Mouse (Mus musculus) kidney, embryonic 15.5 days (tissue): ENCODE measurements at regions not wholly inside any gene's neighbourhood (a gene's known extent, or its start where the extent isn't known, plus 50 kb on each side); places are given as distances from the start of the nearest gene placed in this dataset.

Source experiments
- ATAC-seq: fragments of 200-750 bp; cut with Nextera tagmentation; replicated peaks from 2 replicates; pipeline ENCODE4 v1.8.0; 2017; ENCODE audit warnings: moderate TSS enrichment; ENCODE audit not compliant: low FRiP score
- H3K27ac ChIP-seq: fragments of 300-500 bp; sonication (generic); 2 replicates; pipeline ENCODE4 v1.5.1; 2015; ENCODE audit warnings: mild to moderate bottlenecking, inconsistent platforms
- H3K27me3 ChIP-seq: fragments of 300-500 bp; sonication (generic); 2 replicates; pipeline ENCODE4 v1.6.1; 2015; ENCODE audit warnings: inconsistent platforms
- H3K36me3 ChIP-seq: fragments of 300-500 bp; sonication (generic); 2 replicates; pipeline ENCODE4 v1.6.1; 2015; ENCODE audit warnings: inconsistent platforms
- H3K4me1 ChIP-seq: fragments of 300-500 bp; sonication (generic); 2 replicates; pipeline ENCODE4 v1.6.1; 2015; ENCODE audit warnings: inconsistent platforms
- H3K4me2 ChIP-seq: fragments of 300-500 bp; sonication (generic); 2 replicates; pipeline ENCODE4 v1.6.1; 2015; ENCODE audit warnings: moderate library complexity, mild to moderate bottlenecking, inconsistent platforms
- H3K4me3 ChIP-seq: fragments of 300-500 bp; sonication (generic); replicated peaks from 2 replicates; pipeline ENCODE4 v1.5.1; 2015; ENCODE audit warnings: mild to moderate bottlenecking, inconsistent platforms
- H3K9ac ChIP-seq: fragments of 300-500 bp; sonication (generic); 2 replicates; pipeline ENCODE4 v1.6.1; 2015; ENCODE audit warnings: mild to moderate bottlenecking, inconsistent platforms
- H3K9me3 ChIP-seq: fragments of 300-500 bp; sonication (generic); replicated peaks from 2 replicates; pipeline ENCODE4 v1.6.1; 2016; ENCODE audit warnings: inconsistent platforms
- WGBS: fragments of 180-500 bp; shearing (Covaris S2); methylation state at CpG from one replicate; pipeline ENCODE4 v1.1.7; 2015; ENCODE audit warnings: mixed read lengths; 5-methylcytosine and 5-hydroxymethylcytosine counted together

DNA sequence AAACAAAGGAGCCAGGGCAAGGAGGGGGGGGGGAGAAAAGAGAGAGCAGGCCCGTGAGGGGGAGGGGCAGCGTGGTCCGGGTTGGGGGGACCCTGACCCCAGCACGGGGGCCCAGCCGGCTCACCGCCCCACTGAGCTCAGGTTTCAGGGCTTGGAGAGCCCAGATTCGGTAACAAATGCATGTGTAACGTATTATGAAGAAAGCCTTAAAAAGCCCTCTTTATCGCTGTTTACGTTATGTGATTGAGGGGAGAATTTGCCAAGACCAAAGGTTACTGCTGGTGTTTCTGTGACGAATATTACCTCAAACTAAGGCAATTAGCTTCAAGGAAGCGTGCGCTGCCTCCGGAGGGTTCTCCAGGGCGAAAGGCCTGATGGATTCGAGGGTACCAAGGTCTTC lies 54.2 kb downstream of the Barx1 start:
- ATAC-seq, result no peak
- no peak overlapping the region for H3K27ac ChIP-seq
- no peaks in the 10 kb centered on the region for H3K27me3 ChIP-seq
- no peak overlapping the region for H3K4me3 ChIP-seq
- no peaks in the 10 kb centered on the region for H3K9me3 ChIP-seq
- no peak overlapping the region for H3K9ac ChIP-seq
- no peak overlapping the region for H3K4me2 ChIP-seq
- H3K36me3 ChIP-seq, result no peaks in the 10 kb centered on the region
- WGBS, result 35% methylated on average over 16 of the region's 16 CpGs
- H3K4me1 ChIP-seq, result peaks cover 5% of the 10 kb centered on the region

DNA sequence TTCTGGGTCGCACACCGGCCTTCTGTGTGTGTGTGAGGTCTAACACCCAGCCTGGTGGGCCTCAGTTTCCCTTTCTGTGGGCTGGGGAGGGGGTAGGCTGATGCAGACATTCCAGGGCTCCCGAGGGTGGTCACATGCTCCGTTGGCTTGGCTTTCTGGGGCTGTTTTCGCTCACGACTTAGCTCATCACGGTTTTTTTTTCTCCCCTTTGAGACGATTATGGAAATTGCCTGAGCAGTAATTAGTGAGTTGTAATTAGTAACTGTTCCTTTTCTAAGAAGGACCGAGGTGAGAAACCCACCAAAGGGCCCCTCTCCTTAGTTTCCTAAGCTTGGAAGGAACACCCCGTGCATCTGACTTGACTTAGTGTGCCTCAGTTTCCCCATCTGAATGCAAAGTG lies 54.7 kb downstream of the Barx1 start:
- Histone ChIP-seq H3K27ac (no peak overlapping the region), H3K27me3 (no peaks in the 10 kb centered on the region), H3K4me1 (peaks cover 5% of the 10 kb centered on the region), H3K9ac (no peak overlapping the region), H3K4me2 (no peak overlapping the region), H3K9me3 (no peaks in the 10 kb centered on the region), H3K36me3 (no peaks in the 10 kb centered on the region), H3K4me3 (no peak overlapping the region)
- no peak for ATAC-seq
- 66% methylated on average over 10 of the region's 10 CpGs for WGBS

DNA sequence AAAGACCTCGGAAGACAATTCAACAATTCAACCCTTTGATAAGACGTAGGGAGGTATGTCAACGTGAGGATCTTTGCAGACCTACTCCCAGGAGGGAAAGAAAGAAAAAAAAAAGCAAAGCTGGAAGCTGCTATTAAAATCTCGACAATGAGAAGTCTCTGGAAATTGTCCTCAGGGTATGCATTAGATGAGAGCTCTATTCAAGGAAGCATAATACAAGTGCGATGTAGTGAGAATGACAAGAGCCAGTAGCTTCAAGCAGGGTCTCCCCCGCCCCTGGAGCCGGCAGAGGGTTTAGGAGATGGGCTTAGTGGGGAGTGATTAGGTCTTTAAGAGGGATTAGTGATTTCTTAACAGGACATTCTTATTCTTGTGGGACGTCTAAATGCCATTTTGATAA lies 60.9 kb downstream of the Barx1 start:
- peaks cover 20% of the 10 kb centered on the region for H3K27me3 ChIP-seq
- WGBS, result 58% methylated on average over 8 of the region's 8 CpGs
- no peak overlapping the region for H3K4me3 ChIP-seq
- H3K27ac ChIP-seq, result no peak overlapping the region
- no peaks in the 10 kb centered on the region for H3K9me3 ChIP-seq
- ATAC-seq, result no peak
- H3K9ac ChIP-seq, result no peak overlapping the region
- H3K4me2 ChIP-seq, result no peak overlapping the region
- H3K36me3 ChIP-seq, result no peaks in the 10 kb centered on the region
- H3K4me1 ChIP-seq, result no peaks in the 10 kb centered on the region

DNA sequence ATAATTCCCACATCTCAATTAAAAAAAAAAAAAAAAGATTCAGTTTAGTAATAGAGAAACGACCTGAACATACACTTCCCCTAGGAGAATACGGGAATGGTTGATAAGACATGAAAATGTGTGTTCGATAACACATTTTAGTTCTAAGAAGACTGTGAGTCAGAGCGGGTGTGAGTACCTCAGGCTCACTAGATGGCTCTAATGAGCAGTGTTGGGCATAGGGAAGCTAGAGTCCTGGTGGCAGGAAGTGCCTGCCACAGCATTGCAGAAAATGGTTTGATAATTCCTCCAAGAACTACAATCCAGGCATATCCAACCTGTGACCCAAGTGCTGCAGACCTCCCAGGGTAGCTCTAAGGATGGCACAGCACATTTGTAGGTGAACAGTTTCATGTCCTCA lies 63.6 kb downstream of the Barx1 start:
- ATAC-seq, result no peak
- H3K9ac ChIP-seq, result no peak overlapping the region
- H3K36me3 ChIP-seq, result no peaks in the 10 kb centered on the region
- peaks cover 7% of the 10 kb centered on the region for H3K4me1 ChIP-seq
- no peaks in the 10 kb centered on the region for H3K9me3 ChIP-seq
- no peak overlapping the region for H3K4me2 ChIP-seq
- H3K27me3 ChIP-seq, result peaks cover 47% of the 10 kb centered on the region
- H3K27ac ChIP-seq, result no peak overlapping the region
- H3K4me3 ChIP-seq, result no peak overlapping the region
- WGBS, result 56% methylated on average over 4 of the region's 4 CpGs

DNA sequence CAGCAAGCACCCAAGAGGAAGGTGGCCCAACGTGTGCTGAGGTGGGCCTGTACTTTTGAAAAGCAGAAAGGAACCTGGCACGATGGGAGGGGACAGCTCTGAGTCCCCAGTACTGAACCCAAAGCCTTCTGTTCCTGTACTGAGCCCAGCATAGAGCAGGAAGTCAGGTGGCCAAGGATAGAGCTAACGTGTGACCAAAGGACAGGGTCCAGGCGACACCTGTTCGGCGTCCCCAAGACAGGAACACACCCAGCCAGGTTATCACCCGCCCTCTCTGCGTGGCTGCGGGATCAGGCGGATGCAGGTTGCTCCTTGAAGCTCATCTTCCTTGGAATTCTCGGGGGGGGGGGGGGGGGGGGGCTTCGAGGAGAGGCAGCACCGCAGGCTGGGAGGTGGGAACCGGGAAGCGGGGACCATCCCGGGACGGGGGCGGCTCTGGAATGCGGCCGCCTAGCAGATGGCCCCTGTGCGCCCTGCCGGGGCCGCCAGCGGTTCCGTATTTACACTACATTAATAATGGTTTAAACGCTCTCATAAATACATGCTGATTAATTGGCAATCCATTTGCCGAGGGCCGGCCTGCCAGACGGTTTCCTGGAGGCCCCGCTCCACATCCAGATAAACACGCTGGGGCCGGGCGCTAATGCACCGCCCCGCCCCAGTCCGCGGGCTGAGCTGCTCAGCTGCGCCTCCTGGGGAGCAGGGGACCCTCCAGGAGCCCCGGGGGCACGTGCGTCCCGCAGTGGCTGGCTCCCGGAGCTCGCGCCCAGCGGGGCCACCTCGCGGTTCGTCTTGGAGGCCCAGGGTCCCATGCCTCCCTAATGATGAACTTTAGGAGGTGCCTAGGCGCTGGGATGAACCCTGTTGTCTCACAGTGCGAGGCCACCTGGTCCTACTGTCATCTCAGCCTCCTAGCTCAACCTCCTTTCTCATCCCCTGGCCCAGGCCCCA lies 68.5 kb downstream of the Barx1 start:
- Histone ChIP-seq H3K27me3 (peaks cover 88% of the 10 kb centered on the region), H3K4me3 (peak overlapping the region; percentile 40), H3K27ac (no peak overlapping the region), H3K36me3 (no peaks in the 10 kb centered on the region), H3K4me1 (peaks cover 23% of the 10 kb centered on the region), H3K9ac (no peak overlapping the region; the same call in 1 of the 2 replicates), H3K9me3 (no peaks in the 10 kb centered on the region), H3K4me2 (peak overlapping the region; percentile 68)
- WGBS, result 2% methylated on average over 41 of the region's 51 CpGs
- ATAC-seq, result peak; percentile 66

DNA sequence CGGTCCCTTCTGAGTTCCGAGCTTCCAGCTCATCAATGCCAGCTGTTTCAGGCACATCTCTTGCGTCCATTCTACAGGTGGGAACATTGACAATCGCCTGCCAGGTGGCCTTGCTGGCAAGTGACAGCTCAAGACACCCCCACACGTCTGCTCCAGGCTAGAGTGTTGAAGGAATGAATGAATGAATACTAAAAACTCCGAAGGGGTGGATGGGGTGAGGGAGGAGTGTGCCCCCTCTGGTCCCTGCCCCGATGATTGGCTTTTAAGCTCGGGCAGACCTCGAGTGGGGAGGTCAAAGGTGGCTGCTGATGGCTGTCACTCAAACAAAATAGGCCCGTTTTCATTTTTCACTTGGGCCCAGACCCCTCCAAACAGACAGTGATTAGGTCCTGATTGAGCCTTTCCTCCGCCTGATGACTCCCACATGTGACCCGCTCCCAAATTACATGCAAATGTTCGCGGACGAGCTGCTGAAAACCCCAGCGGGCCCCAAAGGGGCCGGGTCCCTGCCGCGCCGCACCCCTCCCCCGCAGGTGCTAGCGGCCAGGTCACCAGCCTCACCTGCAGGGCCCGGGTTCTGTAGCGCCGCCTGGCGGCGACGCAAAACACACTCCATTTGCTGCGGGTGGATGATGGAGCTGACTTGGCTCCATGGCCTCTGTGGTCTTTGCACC lies 69.5 kb downstream of the Barx1 start:
- 3% methylated on average over 29 of the region's 29 CpGs for WGBS

DNA sequence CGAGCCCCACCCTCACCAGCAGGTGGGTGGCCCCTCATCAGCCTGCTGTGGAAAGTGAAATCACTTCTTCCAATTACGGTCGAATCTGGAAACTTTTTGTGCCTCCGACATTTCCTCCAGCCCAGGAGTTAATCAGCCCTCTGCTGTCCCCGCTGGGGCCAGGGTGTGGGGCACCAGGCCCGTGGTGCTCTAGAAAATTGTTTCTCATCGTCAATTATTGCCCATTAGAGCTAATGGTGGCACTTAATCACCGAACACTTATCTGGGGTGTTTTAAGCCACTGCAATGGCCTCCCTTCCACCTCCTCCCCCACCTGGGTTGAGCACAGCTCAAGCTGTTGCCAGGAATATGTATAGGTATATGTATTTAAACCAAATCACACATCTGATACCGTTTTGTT lies 72.2 kb downstream of the Barx1 start:
- H3K4me2 ChIP-seq, result no peak overlapping the region
- ATAC-seq, result no peak

More for the DNA sequence above, 69.5 kb downstream of the Barx1 start:
- H3K36me3 ChIP-seq, result no peaks in the 10 kb centered on the region
- peaks cover 23% of the 10 kb centered on the region for H3K4me1 ChIP-seq
- no peak; the same call in 1 of the 2 replicates for ATAC-seq
- no peak overlapping the region for H3K9ac ChIP-seq
- no peaks in the 10 kb centered on the region for H3K9me3 ChIP-seq
- peaks cover 78% of the 10 kb centered on the region for H3K27me3 ChIP-seq
- H3K4me3 ChIP-seq, result peak overlapping the region; percentile 40; the same call in 1 of the 2 replicates
- H3K27ac ChIP-seq, result no peak overlapping the region
- H3K4me2 ChIP-seq, result peak overlapping the region; percentile 68

DNA sequence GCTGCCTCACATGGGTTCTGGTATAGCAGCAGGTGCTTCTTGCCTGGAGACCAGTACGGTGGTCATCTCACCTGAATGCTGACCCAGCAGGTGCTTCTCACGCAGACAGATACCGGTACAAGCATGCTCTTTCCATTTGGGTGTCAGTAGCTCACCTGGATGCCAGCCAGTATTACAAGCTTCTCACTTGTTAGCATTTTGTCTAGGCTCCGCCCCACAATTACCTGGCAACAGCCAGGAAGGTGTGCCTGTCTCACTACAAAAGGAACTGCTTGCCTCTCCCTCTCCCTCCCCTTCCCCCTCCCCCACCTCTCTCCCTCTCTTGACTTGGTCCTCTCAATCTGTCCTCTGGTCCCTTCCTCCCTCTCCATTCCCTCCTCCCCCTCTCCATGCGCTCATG lies 82.8 kb downstream of the Barx1 start:
- Histone ChIP-seq H3K9ac (no peak overlapping the region), H3K27me3 (peaks cover 32% of the 10 kb centered on the region), H3K36me3 (no peaks in the 10 kb centered on the region), H3K4me1 (peaks cover 5% of the 10 kb centered on the region; the same call in 1 of the 2 replicates), H3K9me3 (no peaks in the 10 kb centered on the region), H3K27ac (no peak overlapping the region), H3K4me2 (no peak overlapping the region), H3K4me3 (no peak overlapping the region)
- ATAC-seq, result no peak
- 45% methylated on average over 5 of the region's 5 CpGs for WGBS

More for the DNA sequence above, 72.2 kb downstream of the Barx1 start:
- H3K9me3 ChIP-seq, result no peaks in the 10 kb centered on the region
- H3K36me3 ChIP-seq, result no peaks in the 10 kb centered on the region
- no peak overlapping the region for H3K9ac ChIP-seq
- H3K4me1 ChIP-seq, result peaks cover 23% of the 10 kb centered on the region
- 47% methylated on average over 9 of the region's 9 CpGs for WGBS
- peaks cover 59% of the 10 kb centered on the region for H3K27me3 ChIP-seq
- H3K4me3 ChIP-seq, result no peak overlapping the region
- H3K27ac ChIP-seq, result no peak overlapping the region

DNA sequence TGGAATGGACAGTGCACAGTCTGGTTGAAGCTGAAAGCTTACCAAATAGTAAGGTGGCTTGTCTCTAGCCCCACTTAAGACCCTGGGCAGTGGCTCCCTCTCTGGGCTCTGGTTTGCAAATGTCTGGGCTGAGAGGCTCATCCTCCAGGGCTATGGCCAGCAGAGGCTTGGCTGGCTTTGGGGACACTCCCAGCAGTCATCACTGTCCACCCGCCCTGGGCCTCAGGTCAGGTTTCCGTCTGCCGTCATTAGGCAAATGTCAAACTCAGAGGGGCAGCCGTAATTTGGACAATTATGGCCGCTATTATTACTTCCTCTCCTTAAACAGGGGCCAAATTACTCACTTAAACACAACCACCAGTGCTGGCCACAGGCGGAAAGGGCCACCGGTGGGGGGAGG lies 83.5 kb downstream of the Barx1 start:
- Histone ChIP-seq H3K9me3 (no peaks in the 10 kb centered on the region), H3K4me3 (no peak overlapping the region), H3K27me3 (peaks cover 28% of the 10 kb centered on the region), H3K36me3 (no peaks in the 10 kb centered on the region), H3K27ac (no peak overlapping the region), H3K4me2 (no peak overlapping the region), H3K9ac (no peak overlapping the region), H3K4me1 (peaks cover 5% of the 10 kb centered on the region; the same call in 1 of the 2 replicates)
- no peak for ATAC-seq
- 6% methylated on average over 7 of the region's 7 CpGs for WGBS
